Mouse (Mus musculus) fat pad, adult 2 months (tissue): ENCODE data around the gene Rps19bp1.

Experiments
- DNase-seq: peaks from one replicate; pipeline ENCODE4 v3.0.0-alpha.2; 2011; ENCODE audit warnings: low read depth, low spot score; ENCODE audit errors: extremely low read depth

The Rps19bp1 gene

DNA sequence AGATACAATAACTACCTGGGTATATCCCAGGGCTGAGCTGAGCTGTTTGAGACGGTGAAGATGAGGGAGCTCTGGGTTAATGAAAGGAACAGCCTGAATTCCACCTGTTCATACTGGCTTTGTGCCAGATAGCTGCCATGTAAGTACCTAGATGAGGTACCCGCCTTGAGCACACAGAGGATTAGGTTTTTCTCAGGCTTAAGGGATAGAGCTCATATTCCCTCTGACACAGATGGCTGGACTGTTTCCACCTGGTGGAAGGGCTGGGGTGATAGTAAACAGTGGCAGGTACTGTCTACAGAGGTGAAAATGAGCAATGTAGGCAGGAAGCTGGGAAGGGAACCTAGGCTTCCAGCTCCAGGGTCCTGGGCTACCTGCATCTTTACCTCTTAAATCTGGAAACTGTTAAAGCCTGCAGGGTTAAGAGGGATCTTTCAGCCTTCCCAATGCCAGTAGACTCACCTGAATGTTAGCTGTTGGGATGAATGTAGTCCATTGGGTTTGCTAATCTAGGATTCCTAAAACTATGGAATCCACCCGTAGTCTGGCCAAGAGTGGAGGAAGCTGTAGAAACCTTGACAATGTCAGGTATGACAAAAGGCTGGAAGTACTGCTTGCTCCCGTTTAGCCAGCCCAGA lies 6.4 kb downstream of the Rps19bp1 start:
- DNase-seq = no peak

DNA sequence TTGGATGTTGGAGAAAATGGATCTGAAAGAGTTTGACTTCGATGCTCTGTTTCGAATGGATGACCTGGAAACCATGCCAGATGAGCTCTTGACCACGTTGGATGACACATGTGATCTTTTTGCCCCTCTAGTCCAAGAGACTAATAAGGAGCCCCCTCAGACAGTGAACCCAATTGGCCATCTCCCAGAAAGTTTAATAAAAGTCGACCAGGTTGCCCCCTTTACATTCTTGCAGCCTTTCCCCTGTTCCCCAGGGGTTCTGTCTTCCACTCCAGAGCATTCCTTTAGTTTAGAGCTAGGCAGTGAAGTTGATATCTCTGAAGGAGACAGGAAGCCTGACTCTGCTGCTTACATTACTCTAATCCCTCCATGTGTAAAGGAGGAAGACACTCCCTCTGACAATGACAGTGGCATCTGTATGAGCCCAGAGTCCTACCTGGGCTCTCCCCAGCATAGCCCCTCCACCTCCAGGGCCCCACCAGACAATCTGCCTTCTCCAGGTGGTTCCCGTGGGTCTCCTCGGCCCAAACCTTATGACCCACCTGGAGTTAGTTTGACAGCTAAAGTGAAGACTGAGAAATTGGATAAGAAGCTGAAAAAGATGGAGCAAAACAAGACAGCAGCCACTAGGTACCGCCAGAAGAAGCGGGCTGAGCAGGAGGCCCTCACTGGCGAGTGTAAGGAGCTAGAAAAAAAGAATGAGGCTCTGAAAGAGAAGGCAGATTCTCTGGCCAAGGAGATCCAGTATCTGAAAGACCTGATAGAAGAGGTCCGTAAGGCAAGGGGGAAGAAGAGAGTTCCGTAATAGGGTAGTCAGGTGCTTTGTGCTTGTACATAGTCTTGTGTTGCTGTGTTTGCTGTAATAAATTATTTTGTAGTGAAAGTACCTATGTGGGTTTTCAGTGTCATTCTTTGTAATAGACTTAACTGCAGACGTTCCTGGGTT lies 7.2 kb downstream of the Rps19bp1 start:
- DNase-seq = no peak

DNA sequence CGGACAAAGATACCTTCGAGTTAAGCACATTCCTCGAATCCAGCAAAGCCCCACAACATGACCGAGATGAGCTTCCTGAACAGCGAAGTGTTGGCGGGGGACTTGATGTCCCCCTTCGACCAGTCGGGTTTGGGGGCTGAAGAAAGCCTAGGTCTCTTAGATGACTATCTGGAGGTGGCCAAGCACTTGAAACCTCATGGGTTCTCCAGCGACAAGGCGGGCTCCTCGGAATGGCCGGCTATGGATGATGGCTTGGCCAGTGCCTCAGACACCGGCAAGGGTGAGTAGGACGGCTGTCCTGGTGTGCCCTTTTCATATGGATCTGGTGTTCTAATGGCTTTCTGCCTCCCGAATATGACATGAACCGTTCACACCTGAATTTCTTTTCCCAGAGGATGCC lies 7.9 kb downstream of the Rps19bp1 start:
- DNase-seq = no peak

GRCm38 (mm10) chr15:80255646-80256121 lies 8.4 kb downstream of the Rps19bp1 start:
- DNase-seq = no peak

DNA sequence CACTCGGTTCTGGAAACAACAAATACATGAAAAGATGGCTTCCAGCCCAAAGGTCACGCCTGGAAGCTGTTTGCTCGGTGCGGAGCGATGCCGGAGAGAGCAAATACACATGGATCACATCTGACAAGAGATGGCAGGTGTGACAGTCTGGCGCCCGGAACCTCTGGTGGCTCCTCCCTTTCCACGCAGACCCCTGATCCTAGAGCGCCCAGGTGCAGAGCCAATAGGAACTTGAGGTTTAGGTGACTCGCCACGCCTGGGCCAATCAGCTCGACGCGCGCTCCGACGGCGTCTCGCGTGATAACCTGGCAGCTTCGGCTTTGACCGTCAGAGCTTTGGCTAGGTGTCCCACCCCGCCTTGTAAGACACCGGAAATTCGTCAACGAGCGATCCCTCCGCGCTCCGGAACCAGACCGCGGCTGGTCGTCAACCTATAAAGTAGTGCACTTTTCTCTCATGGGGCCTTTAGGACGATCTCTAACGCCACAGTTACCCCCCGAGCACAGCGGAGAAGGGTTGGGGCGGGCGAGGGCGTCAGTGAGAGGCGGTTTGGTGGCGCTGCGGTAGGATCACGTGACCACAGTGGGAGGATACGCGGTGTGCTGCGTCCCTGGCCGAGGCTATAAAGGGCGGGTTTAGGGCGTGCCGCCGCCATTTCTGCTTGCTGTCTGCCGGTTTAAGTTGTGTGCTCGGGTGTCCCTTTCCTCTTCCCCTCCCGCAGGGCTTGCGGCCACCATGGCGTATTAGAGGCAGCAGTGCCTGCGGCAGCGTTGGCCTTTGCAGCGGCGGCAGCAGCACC lies 9.1 kb downstream of the Rps19bp1 start, which contains the start of gene Atf4:
Gene Atf4 (plus strand): TSS at position 338 of the 799 bp plus-strand sequence.
- DNase-seq = peak; percentile 97

DNA sequence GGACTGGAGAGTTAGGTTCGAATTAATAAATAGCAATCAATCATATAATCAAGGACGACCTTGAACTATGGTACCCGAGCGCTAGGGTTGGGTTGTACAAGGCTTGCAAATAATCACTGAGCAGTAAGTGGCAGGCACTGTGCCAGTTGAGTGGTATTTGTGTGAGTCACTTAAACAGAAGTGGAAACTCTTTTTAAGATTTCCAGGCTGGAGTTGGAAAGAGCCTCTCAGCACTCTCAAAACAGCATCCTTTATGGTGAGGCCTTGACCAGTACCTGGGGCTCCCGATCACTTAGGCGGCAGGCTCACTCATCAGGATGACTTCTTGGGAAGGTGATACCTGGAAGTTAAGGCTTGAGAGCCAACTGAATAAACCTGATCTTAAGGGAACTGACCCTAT lies 9.9 kb downstream of the Rps19bp1 start:
- DNase-seq = no peak

GRCm38 (mm10) chr15:80253530-80253929 lies 10.6 kb downstream of the Rps19bp1 start:
- DNase-seq = no peak

DNA sequence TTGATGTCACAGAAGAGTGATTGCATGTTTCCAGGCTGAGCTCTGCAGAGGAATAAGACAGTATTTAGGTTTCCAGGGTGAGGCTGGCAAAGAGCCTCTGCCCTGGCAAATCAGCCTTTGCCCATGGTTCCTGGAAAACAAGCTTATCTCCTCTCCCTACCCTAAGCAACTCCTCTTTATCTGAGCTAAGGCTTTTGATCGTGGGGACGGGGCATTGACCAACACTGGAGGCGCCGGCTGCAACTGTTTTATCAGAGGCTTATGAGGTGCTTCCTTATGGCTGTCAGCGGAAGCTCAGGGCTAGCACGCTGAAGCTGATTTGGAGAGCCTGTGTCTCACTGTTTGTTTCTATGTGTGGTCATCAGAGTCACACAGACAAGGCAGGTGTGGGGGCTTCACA lies 13.5 kb downstream of the Rps19bp1 start:
- no peak for DNase-seq

DNA sequence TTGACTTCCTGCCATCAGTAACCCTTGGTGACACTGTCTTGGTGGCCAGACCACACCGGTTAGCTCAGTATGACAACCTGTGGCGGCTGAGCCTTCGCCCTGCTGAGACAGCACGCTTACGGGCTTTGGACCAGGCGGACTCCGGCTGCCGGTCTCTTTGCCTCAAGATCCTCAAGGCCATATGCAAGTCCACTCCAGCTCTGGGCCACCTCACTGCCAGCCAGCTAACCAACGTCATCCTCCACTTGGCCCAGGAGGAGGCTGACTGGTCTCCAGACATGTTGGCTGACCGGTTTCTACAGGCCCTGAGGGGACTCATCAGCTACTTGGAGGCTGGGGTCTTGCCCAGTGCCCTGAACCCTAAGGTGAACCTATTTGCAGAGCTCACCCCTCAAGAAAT lies 14.4 kb downstream of the Rps19bp1 start:
- no peak for DNase-seq

- DNase-seq = no peak
Measured at GRCm38 (mm10) chr15:80248596-80248995, 15.5 kb downstream of the Rps19bp1 start.

- DNase-seq = no peak
Measured at GRCm38 (mm10) chr15:80248135-80248534, 16.0 kb downstream of the Rps19bp1 start.

GRCm38 (mm10) chr15:80235535-80235934 lies 28.6 kb downstream of the Rps19bp1 start, which contains the start of gene AC140267.1:
Gene AC140267.1 (plus strand): TSS chr15:80235835.
- no peak for DNase-seq

GRCm38 (mm10) chr15:80233733-80234509 lies 30.2 kb downstream of the Rps19bp1 start, which contains the start of gene Mief1:
Gene Mief1 (plus strand): TSS chr15:80234018.
- DNase-seq = no peak

GRCm38 (mm10) chr15:80233053-80233452 lies 31.1 kb downstream of the Rps19bp1 start:
- no peak for DNase-seq

DNA sequence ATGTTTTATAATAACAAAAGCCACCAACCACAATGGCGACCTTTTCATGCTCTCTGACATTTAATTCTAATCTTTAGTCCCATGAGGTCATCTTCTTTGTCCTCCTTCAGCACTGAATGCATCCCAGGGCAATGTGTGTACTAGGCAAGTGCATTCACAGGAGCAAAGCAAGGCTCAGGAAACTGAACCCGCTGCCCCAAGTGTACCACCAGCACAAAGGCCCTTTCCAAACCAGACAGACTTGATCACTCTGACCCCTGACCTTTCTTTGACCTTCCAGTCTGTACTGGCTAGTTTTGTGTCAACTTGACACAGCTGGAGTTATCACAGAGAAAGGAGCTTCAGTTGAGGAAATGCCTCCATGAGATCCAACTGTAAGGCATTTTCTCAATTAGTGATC lies 31.8 kb downstream of the Rps19bp1 start:
- DNase-seq = no peak

DNA sequence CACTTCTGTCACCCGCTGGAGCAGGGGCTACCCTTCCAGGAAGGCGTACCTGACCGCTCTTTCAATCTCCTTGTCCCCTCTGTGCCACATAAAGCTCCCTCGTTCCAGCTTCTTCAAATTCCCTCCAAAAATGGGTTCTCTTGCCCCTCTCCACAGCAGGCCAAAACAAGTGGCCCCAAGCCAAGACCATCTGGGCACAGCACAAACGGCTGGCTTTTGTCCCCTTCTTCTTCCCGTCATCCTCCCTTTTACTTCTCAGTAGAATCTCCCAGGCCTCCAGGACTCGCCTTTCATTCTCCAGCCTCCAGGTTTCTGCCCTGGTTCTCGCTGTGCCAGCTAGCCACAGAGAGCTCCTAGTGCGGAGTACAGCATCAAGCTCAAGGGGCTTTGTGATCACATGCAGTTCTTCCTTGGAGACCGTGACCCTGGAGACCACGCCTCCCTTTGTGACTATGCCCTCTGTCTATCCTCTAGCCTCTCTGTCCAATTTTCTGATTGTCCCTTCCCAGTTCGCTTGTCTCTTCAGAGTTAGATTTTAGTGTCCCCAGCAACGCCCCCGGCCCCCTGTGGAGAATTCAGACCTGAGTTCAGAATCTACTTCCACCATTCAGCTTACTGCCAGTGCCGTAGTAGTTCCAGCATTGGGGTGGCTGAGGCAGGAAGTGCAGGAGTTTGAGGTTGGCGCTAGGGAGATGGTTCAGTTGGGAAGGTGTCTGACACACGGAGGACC lies 35.9 kb downstream of the Rps19bp1 start:
- no peak for DNase-seq

GRCm38 (mm10) chr15:80225796-80226195 lies 38.3 kb downstream of the Rps19bp1 start:
- DNase-seq = no peak

DNA sequence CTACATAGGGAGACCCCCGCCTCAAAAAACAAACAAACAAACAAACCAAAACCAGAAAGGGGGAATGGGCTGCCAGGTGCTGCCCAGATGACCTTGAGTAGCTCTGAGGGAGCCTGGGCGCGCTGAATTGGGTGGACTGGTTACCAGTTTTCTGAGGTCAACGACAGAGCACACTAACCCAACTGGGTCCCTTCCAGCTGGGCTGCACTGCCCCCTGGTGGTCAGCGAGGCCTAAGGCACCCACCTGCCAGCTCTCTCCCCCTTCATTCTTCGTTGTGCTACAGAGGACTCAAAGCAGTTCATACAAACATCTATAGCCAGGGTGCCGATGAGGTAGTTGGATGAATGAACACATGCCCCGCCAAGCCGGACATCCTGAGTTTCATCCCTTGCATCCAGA lies 38.9 kb downstream of the Rps19bp1 start:
- no peak for DNase-seq

DNA sequence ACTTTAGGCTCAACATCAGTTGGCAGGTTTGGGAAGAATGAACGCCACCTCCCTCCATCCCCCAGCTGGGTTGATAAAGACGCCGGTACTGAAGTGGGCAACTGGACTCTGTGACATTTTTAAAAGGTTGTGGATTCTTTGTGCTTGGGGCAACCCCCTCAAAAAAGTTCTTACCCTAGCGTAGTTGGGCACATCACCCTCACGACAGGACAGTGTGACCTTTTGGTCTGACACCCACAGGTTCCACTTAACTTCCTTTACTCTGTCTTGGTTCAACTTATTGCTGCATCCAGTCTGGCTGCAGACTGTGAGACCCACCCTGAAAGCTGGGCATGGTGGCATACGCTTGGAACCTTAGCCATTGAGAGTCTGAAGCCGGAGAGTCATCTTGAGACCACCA lies 40.4 kb downstream of the Rps19bp1 start:
- no peak for DNase-seq

- DNase-seq = no peak
Measured at GRCm38 (mm10) chr15:80221031-80221430, 43.1 kb downstream of the Rps19bp1 start.
